Mouse (Mus musculus) midbrain, postnatal 0 days (tissue): ENCODE measurements around the gene Tmem52. TPM values are rescaled to one million over a fixed set of nuclear protein-coding genes. Genes with fewer than 3 reads are reported as not detected.

Experiments
- ATAC-seq: fragments of 200-750 bp; cut with Nextera tagmentation; 2 replicates; pipeline ENCODE4 v1.8.0; 2017; ENCODE audit warnings: moderate number of reproducible peaks, mild to moderate bottlenecking, moderate TSS enrichment, moderate library complexity; ENCODE audit not compliant: low FRiP score
- DNase-seq: peaks from one replicate; pipeline ENCODE4 v3.0.0-alpha.2; 2015; ENCODE audit warnings: low spot score
- H3K27ac ChIP-seq: fragments of 300-500 bp; sonication (generic); 2 replicates; pipeline ENCODE4 v1.5.1; 2014; ENCODE audit warnings: low read depth, mild to moderate bottlenecking, low read length, mixed read lengths
- H3K27me3 ChIP-seq: fragments of 300-500 bp; sonication (generic); 2 replicates; pipeline ENCODE4 v1.6.1; 2014; ENCODE audit warnings: low read length, control low read depth, mixed read lengths; ENCODE audit not compliant: insufficient read depth
- H3K36me3 ChIP-seq: fragments of 300-500 bp; sonication (generic); 2 replicates; pipeline ENCODE4 v1.6.1; 2014; ENCODE audit warnings: low read length, control low read depth, mixed read lengths; ENCODE audit not compliant: insufficient read depth
- H3K4me1 ChIP-seq: fragments of 300-500 bp; sonication (generic); 2 replicates; pipeline ENCODE4 v1.6.1; 2014; ENCODE audit warnings: mild to moderate bottlenecking, control low read depth, antibody characterized with exemption, low read length, mixed read lengths; ENCODE audit not compliant: insufficient read depth
- H3K4me2 ChIP-seq: fragments of 300-500 bp; sonication (generic); 2 replicates; pipeline ENCODE4 v1.6.1; 2014; ENCODE audit warnings: low read depth, mild to moderate bottlenecking, low read length, mixed read lengths; ENCODE audit not compliant: poor library complexity, severe bottlenecking
- H3K4me3 ChIP-seq: fragments of 300-500 bp; sonication (generic); 2 replicates; pipeline ENCODE4 v1.5.1; 2014; ENCODE audit warnings: low read depth, mild to moderate bottlenecking, low read length, moderate library complexity
- H3K9ac ChIP-seq: fragments of 300-500 bp; sonication (generic); replicated peaks from 2 replicates; pipeline ENCODE4 v1.6.1; 2014; ENCODE audit warnings: mild to moderate bottlenecking, low read length, moderate library complexity, mixed read lengths; ENCODE audit not compliant: poor library complexity, severe bottlenecking
- H3K9me3 ChIP-seq: fragments of 300-500 bp; sonication (generic); 2 replicates; pipeline ENCODE4 v1.6.1; 2016; ENCODE audit warnings: low read length, control low read depth
- CTCF ChIP-seq: IDR thresholded peaks from 2 replicates; pipeline ENCODE4 v1.5.1; 2016; ENCODE audit warnings: antibody characterized with exemption, mild to moderate bottlenecking
- WGBS: fragments of 180-500 bp; shearing (Covaris S2); extraction: QIAGEN DNeasy Blood & Tissue Kit; methylation state at CpG from one replicate; pipeline ENCODE4 v1.1.7; 2014; 5-methylcytosine and 5-hydroxymethylcytosine counted together
- polyA plus RNA-seq: library from polyadenylated mRNA; unstranded; fragments of >200 nt; fragmentation: Nextera tagmentation; extraction: Ambion mirVana; gene quantifications from 2 replicates; pipeline ENCODE4 v1.2.1, GENCODE M21; 2015
- total RNA-seq: library from RNA; depleted of rRNA; stranded (reverse); fragments of >200 nt; gene quantifications from 2 replicates; pipeline ENCODE4 v1.2.3, GENCODE M21; 2014

Tmem52 gene
- total and polyA plus RNA-seq, 2 experiments from 2014 or later, result 0.33 to 1.5 TPM

DNA sequence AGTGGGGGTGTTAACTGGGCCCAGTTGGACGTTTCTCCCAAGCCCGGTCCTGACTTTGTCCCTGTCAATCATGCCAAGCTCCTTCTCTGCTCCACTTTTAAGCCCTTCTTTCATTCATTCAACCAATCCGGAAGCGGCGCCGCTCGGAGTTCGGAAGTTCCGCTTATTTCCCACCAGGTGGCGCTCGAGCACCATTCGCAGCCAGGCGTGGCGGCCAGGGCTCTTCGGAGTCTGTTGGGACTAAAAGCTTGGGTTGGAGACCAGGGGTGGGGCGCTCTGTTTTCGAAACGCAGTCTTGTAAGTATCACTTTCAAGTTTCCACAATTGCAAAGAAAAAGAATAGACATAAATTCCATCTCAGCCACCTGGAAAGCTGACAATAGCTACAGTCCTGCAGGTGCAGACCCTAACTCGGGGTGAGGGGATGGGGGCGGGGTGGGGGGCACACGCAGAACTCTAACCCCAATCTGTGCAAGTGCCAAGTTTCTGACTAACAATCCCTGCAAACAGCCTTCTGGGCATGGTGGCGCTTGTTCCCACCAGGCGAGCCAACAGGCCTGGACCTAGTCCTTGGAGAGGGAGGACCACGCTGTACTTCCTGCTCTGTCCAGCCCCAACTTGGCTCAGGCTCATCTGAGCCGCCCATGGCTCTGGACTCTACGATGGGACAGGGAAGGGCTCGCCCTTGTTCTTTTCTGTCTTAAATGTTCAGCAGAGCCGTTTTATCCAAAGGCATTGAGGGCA lies 12.6 kb downstream of the Tmem52 start:
- Histone ChIP-seq H3K27me3 (no peaks in the 10 kb centered on the region), H3K27ac (no peak overlapping the region), H3K4me1 (no peaks in the 10 kb centered on the region), H3K9me3 (no peaks in the 10 kb centered on the region), H3K4me2 (peak overlapping the region; percentile 40), H3K36me3 (no peaks in the 10 kb centered on the region), H3K9ac (no peak overlapping the region), H3K4me3 (peak overlapping the region; percentile 15; the same call in 1 of the 2 replicates)
- 21% methylated on average over 28 of the region's 28 CpGs for WGBS
- DNase-seq, result peak; percentile 76
- ATAC-seq, result peak; percentile 66
- TF ChIP-seq CTCF, result peak; percentile 97

DNA sequence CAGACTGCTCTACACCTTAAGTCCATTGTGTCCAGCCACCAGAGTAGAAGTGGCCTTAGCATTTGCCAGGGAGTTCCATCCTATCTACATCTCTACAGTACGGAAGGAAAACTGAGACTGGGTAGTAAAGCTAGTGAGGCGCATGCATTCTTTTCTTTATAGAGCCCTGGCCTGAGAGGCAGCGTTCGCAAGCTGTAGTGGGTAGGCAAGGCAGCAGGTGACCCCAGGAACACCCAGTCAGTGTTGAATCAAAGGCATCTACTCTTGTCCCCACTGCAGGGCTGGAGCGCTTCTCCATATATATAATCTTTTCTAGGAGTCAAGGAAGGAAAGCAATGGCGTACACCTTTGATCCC lies 13.2 kb downstream of the Tmem52 start:
- no peak for TF ChIP-seq CTCF

DNA sequence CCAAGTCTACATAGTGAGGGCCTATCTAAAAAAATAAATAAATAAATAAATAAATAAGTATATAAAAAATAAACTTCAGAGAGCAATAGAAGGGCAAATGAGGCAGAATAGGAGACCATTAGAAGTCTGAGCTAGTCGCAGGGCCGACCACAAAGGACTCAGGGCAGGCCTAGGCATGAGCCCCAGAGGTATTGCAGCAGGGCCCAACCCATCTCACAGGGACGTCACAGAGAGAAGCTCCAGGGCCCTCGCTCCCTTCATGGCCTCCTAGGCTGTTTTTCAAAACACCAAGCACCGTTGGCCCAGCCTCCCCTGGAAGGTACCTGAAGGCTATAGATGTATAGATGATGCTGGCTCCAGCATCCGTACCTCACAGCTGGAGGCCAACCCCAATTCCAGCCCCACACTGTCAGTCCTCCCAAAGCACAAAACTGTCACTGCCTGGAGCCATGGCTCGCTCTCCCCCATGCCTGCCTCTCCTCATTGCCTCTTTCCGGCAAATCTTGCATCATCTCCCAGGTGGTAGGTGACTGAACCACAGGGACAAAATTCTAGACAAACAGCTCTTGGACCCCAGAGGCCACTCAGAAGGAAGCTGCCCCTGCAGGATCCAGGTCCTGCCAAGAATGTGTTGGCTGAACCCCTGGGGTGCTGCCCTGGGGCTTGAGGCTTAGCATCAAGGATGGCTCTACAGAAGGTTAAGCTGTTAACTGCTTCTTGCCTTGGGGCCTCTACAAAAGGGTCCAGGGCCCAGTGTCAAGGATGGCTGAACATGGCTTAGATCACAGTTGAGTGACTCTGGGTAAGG lies 14.0 kb downstream of the Tmem52 start:
- Histone ChIP-seq H3K27ac (no peak overlapping the region), H3K9ac (no peak overlapping the region), H3K4me1 (no peaks in the 10 kb centered on the region), H3K9me3 (no peaks in the 10 kb centered on the region), H3K27me3 (no peaks in the 10 kb centered on the region), H3K4me3 (no peak overlapping the region), H3K36me3 (no peaks in the 10 kb centered on the region), H3K4me2 (no peak overlapping the region)
- DNase-seq, result no peak
- no peak for ATAC-seq
- 60% methylated on average over 8 of the region's 8 CpGs for WGBS
- no peak for TF ChIP-seq CTCF

More for the DNA sequence above, 13.2 kb downstream of the Tmem52 start:
- Histone ChIP-seq H3K36me3 (no peaks in the 10 kb centered on the region), H3K4me3 (no peak overlapping the region), H3K27me3 (no peaks in the 10 kb centered on the region), H3K4me2 (peak overlapping the region; percentile 40; the same call in 1 of the 2 replicates), H3K9me3 (no peaks in the 10 kb centered on the region), H3K4me1 (no peaks in the 10 kb centered on the region), H3K27ac (no peak overlapping the region), H3K9ac (no peak overlapping the region)
- no peak for DNase-seq
- 91% methylated on average over 6 of the region's 6 CpGs for WGBS
- ATAC-seq, result no peak; the same call in 1 of the 2 replicates

DNA sequence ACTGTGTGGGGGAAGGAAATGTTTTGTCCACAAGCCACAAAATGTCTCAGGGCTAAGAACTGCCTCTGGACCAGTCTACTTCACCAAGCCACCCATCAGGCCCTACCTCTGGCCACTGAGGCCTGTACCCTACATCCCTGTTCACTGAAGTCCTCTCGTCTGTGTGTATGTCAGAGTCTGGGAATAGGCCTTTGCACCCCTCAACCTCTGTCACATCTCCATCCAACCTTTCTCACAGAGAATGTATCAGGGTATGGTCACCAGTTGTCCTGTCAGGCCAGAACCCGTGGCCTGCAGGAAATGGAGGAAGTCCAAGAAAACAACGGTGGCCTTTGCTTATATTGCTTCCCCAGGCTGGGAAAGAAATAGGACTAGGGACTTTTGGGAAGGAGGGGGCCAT lies 16.6 kb downstream of the Tmem52 start:
- no peak overlapping the region for H3K9ac ChIP-seq
- TF ChIP-seq CTCF, result no peak
- ATAC-seq (no peak), DNase-seq (no peak)
- H3K27me3 ChIP-seq, result no peaks in the 10 kb centered on the region
- no peaks in the 10 kb centered on the region for H3K9me3 ChIP-seq
- no peaks in the 10 kb centered on the region for H3K36me3 ChIP-seq
- 88% methylated on average over 3 of the region's 3 CpGs for WGBS
- no peak overlapping the region for H3K4me3 ChIP-seq
- H3K4me1 ChIP-seq, result peaks cover 3% of the 10 kb centered on the region
- H3K27ac ChIP-seq, result no peak overlapping the region
- no peak overlapping the region for H3K4me2 ChIP-seq

DNA sequence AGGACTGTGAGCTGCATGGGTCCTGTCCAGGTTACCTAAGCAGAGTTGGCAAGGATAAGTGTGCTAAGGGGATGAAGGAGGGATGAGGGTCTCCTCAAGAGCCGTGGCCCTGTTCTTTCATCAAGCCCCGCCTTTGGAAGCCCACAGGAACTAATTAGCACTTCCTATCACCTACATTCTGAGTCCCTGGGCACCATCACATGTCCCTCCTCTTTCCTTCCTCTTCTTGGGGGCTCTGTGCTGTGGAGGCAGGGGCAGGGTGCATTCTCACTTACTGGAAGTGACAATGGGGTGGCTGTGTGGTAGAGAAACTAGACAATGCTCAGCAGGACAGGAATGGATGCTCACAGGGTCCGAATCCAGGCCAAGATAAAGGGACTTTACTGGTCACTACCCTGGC lies 18.8 kb downstream of the Tmem52 start:
- 33% methylated on average over 3 of the region's 3 CpGs for WGBS
- no peak for DNase-seq

More for the DNA sequence above, 18.8 kb downstream of the Tmem52 start:
- H3K4me1 ChIP-seq, result peaks cover 3% of the 10 kb centered on the region
- H3K4me3 ChIP-seq, result no peak overlapping the region
- no peaks in the 10 kb centered on the region for H3K27me3 ChIP-seq
- no peak overlapping the region for H3K4me2 ChIP-seq
- ATAC-seq, result no peak
- TF ChIP-seq CTCF, result no peak
- no peaks in the 10 kb centered on the region for H3K9me3 ChIP-seq
- no peak overlapping the region for H3K9ac ChIP-seq
- H3K36me3 ChIP-seq, result no peaks in the 10 kb centered on the region
- peak overlapping the region; percentile 44 for H3K27ac ChIP-seq
